Mouse (Mus musculus) frontal cortex, adult (tissue): ENCODE measurements at regions not wholly inside any gene's neighbourhood (a gene's known extent, or its start where the extent isn't known, plus 50 kb on each side); places are given as distances from the start of the nearest gene placed in this dataset.

Experiments
- ATAC-seq: cut with Nextera tagmentation; 2 replicates; pipeline ENCODE4 v1.9.2; 2017; ENCODE audit warnings: mild to moderate bottlenecking, moderate library complexity, mixed read lengths; ENCODE audit not compliant: low TSS enrichment

- no peak for ATAC-seq
These were observed 227.8 kb upstream of the Meis1 start for GRCm38 (mm10) chr11:19246390-19247114.

- ATAC-seq = no peak
These were observed 234.8 kb upstream of the Meis1 start for GRCm38 (mm10) chr11:19253605-19254004.

GRCm38 (mm10) chr11:19254183-19254582 is 235.4 kb upstream of the Meis1 start:
- no peak for ATAC-seq

GRCm38 (mm10) chr11:19257549-19257948 is 238.8 kb upstream of the Meis1 start:
- no peak for ATAC-seq

- no peak for ATAC-seq
These were observed 244.0 kb upstream of the Meis1 start for GRCm38 (mm10) chr11:19262832-19263231.

GRCm38 (mm10) chr11:19264798-19265671 is 246.2 kb upstream of the Meis1 start:
- no peak for ATAC-seq

- no peak for ATAC-seq
These were observed 246.8 kb upstream of the Meis1 start for GRCm38 (mm10) chr11:19265672-19265972.

GRCm38 (mm10) chr11:19290971-19291370 is 272.2 kb upstream of the Meis1 start:
- ATAC-seq = no peak

GRCm38 (mm10) chr11:19299411-19299810 is 280.6 kb upstream of the Meis1 start:
- ATAC-seq = no peak

GRCm38 (mm10) chr11:19306687-19307086 is 287.9 kb upstream of the Meis1 start:
- no peak for ATAC-seq

GRCm38 (mm10) chr11:19330685-19331239 is 312.0 kb upstream of the Meis1 start:
- no peak for ATAC-seq

GRCm38 (mm10) chr11:19332274-19332673 is 313.5 kb upstream of the Meis1 start:
- no peak for ATAC-seq

- no peak for ATAC-seq
These were observed 313.9 kb upstream of the Meis1 start for GRCm38 (mm10) chr11:19332727-19333126.

- no peak for ATAC-seq
These were observed 315.2 kb upstream of the Meis1 start for GRCm38 (mm10) chr11:19333908-19334487.

- ATAC-seq = no peak
These were observed 316.6 kb upstream of the Meis1 start for GRCm38 (mm10) chr11:19335384-19335783.

- no peak for ATAC-seq
These were observed 321.0 kb upstream of the Meis1 start for GRCm38 (mm10) chr11:19339721-19340317.

GRCm38 (mm10) chr11:19340889-19341288 is 322.1 kb upstream of the Meis1 start:
- no peak for ATAC-seq

- no peak for ATAC-seq
These were observed 322.6 kb upstream of the Meis1 start for GRCm38 (mm10) chr11:19341379-19341778.

- no peak for ATAC-seq
These were observed 324.0 kb upstream of the Meis1 start for GRCm38 (mm10) chr11:19342803-19343202.

- ATAC-seq = no peak
These were observed 327.6 kb upstream of the Meis1 start for GRCm38 (mm10) chr11:19346276-19346826.

GRCm38 (mm10) chr11:19350331-19351242 is 331.8 kb upstream of the Meis1 start:
- ATAC-seq = no peak
